Mouse (Mus musculus) embryo, embryonic 10.5 days (tissue): ENCODE results near the gene Slc39a10.

Experiments used
- DNase-seq: peaks from one replicate; pipeline ENCODE4 v3.0.0-alpha.2; 2015; ENCODE audit warnings: low spot score

Gene Slc39a10

DNA sequence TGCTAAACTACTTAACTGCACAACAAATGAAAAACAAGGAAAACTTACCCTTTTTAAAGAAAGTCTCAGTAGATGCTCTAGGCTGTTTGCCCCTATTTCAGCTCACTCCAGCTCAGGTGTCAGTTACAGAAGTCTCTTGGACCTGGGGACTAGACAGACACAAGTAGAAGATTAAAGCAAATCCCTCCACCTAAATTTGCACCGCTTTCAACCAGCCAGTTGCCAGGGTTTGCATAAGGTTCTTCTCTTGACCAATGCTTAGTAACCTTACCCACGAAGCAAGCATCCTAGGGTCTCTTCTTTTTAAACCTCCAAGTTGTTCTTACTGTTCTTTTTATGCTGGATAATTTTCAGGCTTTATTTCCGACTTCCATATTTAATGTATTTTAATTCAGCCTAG, at the start of gene Slc39a10:
TSS of gene Slc39a10 (minus strand) at position 101 of the 400 bp plus-strand sequence.
- no peak for DNase-seq

DNA sequence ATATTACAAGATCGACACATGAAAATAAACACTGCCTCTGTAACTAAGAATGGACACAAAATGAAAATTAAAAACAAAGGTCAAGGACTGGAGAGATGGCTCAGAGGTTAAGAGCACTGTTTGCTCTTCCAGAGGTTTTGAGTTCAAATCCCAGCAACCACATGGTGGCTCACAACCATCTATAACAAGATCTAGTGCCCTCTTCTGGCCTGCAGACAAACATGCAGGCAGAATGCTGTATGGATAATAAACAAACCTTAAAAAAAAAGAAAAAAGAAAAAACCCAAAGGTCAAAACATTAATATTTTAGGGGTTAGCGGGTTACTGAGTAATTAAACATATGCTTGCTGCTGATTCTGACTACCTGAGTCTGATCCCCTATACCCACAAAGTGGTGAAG, 46.6 kb upstream of the Slc39a10 start:
- DNase-seq, result no peak

DNA sequence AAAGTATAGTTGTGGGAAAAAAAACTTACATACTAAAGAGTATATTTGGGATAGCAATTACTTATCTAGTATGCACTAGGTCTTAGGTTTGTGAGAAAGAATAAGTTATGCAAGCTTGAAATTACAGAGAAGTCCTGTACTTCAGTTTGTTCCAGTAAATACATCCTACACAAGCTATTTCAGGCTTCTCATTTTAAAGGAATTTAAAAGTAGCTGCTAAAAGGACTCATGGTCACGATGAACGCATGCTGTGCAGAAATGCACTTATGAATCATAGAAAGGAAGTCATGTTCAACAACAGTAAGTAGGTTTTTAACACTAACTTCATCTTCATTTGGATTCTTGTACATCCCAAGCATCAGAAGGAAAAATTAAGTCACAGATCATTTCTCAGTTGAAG, 45.0 kb upstream of the Slc39a10 start:
- no peak for DNase-seq

DNA sequence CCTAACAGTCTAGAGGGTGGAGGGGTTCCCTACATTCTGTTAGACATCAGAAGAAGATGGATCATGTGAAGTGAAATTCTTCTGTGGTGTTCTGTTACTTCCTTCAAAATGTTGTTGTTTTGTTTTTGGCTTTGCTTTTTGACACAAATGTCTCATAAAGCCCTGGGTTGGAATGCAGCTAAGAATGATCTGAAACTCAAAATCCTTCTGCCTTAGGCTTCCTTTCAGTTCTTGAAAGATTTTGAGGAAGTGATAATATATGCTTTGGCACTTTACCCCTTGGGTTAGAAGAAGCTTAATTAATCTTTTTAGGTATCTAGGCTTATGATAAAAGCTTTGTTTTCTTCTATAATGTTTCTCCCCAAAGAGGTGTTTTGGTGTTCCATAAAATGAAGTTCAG, 34.5 kb upstream of the Slc39a10 start:
- no peak for DNase-seq

DNA sequence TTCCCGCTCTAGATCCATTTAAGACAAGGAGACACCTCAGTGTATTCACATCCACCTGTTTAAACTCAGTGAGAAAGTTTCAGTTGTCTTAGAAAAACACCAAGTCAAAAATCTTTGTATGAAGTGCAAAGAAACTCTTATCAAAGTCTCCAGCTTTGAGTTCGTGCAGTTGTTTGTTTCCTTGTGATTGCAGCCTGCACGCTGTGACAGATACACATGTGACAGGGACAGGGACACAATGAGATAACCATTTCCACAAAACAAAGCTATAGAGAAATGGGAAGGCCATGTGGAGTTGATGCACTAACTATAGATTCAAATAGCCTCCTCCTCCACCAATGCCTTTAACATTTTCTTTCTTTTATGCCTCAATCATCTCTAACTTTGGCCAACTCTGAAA, 33.6 kb upstream of the Slc39a10 start:
- no peak for DNase-seq

DNA sequence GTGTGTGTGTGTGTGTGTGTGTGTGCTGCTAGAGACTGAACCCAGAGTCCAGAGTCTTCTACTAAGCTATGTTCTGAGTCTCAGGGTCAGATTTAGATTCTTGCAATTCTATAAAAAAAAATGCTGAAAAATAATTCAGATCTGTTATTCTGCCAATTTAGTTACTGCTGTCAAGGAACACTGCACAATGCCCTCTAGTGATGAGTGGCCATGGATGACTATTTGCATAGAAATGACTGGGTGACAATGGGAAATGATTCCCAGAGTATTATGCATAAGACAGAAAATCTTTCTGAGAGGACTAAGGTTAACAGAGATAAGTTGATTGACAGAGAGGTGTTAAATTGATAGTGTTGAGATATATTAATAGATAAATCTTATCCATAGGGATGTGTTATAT, 32.3 kb upstream of the Slc39a10 start:
- no peak for DNase-seq

DNA sequence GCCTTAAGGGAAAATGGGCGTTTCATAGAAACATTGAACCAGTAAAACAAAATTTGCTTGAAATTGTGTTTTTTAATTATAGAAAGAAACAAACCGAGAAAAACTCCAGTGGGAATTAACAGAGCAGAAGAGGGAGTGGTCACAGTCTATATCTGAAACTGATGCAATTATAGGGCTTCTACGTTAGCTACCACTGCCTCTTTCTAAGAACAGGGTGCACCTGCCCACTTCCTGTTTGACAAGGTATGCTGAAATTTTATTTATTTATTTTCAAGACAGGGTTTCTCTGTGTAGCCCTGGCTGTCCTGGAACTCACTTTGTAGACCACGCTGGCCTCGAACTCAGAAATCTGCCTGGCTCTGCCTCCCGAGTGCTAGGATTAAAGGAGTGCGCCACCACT, 30.3 kb upstream of the Slc39a10 start:
- DNase-seq, result no peak

DNA sequence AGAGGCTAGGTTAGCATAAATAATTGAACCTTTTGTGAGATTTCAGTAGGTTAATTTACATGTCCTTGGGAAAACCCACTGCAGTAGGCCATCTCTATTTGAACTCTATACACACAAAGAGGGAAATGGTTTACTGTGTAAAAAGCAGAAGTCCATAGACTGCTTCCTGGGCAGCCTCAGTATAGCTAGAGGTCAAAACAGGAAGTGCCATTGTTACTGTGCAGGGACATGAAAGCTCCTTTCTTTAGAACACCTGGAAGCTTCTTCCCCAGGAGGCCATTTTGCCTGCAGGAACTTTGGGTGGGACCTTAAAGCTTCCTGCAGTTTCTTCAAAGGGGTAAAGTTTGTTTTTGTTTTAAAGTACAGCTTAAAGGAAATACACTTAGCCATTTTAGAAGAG, 29.0 kb upstream of the Slc39a10 start:
- DNase-seq, result no peak

DNA sequence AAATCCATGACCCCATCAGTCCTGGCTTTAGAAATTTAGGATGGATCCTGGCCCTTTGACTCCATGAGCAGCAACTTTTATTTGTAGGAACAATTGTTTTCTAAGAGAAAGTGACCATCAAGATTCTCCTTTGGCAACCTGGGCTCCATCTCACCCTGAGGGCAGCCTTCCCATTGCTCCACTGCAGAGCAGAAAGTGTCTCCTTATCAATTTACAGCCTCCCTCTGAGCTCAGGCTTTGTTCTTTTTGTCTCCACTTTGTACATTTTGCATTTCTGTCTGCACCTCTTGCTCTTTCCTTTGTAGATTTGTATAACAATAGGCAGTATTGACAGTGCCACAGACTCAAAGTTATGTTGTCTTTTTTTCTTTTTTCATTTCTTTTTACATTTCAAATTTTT, 23.6 kb upstream of the Slc39a10 start:
- no peak for DNase-seq

DNA sequence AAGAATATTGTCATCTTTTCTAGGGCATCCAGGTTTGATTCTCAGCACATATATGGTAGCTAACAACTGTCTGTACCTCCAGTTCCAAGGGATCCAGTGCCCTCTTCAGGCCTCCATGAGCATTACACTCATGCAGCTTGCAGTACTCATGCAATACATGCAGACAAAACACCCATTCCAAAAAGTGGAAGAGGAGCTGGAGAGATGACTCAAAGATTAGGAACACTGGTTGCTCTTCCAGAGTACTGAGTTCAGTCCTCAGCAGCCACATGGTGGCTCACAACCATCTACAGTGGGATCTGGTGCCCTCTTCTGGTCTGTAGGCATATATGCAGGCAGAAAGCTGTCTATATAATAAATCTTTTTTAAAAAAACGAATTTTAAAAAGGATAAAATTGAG, 21.7 kb upstream of the Slc39a10 start:
- peak; percentile 15 for DNase-seq

DNA sequence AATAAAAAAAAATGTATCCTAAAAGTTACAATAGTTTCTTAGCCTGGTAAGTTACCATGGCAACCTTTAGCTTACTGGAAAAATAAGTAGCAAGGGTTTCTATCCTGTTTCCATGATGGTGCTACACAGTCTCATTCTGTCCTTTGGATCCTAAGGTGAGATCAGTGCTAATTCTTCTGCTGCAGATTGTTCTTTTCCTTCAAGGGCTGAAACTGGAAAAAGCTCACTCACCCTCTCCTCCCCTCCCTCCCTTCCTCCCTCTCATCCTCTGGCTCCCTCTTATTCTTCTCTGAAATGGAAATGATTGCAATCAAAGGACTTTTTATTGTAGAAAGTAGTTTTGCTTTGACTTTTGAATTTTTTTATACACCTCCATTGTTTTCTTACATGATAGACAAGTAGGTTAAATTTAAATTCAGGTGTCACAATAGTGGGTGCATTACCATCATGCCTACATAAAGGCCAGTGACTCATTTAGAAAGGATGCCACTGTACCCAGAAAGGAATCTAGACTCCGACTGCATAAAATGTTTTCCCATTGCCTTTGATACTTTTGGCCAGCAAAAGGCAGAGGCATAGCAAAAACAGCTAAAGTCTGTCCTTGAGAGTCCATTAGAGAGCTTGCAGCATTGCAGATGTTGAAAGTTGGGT, 20.0 kb upstream of the Slc39a10 start:
- DNase-seq, result no peak

DNA sequence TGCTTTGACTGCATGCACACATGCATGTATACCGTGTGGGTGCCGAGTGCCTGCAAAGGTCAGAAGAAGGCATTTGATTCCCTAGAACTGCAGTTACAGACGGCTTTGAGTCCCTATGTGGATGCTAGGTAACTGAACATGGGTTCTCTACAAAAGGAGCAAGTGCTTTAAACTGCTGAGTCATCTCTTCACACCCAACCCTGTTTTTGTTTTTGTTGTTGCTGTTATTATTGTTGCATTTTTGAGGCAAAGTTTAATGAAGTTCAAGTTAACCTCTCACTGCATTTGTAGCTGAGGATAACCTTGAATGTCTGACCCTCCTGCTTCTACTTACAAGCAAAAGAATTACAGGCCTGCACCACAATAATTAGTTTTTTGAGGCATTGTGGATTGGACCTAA, 17.5 kb upstream of the Slc39a10 start:
- DNase-seq, result no peak

DNA sequence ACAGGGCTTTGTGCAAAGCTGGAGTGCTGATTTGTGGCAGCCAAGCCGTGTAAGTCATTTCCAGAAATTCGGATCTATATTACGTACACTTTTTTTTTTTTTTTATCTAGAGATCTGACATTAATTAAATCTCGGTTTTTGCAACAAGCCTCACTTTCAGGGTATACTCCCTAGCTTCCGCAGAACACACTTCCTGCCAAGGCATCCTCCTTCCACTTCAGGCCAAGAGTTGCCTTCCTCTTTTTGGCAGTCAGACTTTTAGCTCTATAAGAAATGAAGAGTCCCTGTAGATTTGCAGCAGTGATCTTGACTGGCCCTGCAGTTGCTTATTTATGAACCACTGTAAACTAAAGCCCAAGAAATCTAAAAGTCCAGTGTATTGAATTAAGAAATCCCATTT, 13.1 kb upstream of the Slc39a10 start:
- no peak for DNase-seq

DNA sequence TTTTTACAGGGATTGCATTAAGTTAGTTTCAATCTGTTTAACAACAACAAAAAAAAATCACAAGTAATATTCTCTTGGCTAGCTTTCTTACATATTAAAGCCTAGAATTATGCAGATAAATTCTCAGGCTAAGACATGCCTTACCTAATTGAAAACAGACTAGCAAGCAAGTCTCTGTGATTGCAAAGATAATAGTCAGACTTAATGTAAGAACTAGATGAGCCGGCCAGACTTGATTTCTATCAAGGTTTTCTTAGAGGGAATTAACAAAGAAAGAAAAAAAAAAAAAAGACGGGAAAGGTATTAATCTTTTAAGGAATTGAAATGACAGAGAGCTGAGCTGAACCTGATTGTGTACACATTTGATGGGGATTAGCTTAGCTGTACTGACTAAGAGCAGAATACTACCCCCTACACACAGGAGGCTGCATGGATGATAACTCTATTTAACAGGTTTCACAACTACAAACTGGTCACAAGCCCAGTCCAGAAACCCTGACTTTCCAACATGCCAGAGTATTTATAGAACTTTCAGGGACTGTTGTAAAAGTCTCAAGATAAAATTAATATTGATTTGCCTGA, 9.5 kb upstream of the Slc39a10 start:
- no peak for DNase-seq

DNA sequence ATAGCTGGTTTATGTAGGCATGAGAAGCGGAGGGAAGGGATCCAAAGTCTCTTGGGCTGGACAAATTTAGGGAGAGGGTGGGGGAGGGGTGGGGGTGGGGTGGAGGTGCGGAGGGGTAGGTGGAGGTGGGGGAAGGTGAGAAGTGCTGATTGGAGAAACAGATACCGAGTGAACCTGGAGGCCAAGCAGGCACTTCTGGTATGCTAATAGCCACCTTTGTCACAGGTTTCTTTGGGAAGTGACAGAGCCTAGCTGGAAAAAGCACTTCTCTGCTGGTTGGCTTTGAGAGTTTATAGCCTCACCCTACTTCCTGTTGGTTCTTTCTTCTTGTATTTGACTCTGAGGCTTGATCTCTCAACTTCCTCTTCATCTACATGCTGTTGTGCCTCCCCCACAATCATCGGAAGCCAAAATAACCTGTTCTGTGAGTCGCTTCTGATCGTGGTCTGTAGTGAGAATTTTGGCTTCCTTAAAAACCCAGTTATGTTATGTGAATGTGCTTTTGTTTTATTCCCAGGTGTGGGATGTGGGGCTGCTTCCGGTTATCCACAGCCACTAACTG, 1.7 kb upstream of the Slc39a10 start:
- no peak for DNase-seq

DNA sequence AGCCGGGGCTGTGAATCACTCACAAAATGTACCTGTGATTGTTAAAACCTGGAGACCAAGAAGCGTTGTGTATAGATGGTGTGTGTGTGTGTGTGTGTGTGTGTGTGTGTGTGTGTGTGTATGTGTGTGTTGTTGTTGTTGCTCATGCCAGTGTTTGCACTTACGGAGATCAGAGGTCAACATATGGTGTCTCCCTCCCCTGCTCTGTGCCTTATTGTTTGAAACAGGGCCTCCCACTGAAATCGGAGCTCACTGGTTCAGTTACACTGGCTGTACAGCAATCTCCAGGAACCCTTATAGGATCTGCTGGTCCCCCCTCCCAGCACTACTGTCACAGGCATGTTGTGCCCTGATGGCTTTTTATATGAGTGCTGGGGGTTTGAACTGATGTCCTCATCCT, 3.9 kb downstream of the Slc39a10 start:
- DNase-seq, result peak; percentile 61

DNA sequence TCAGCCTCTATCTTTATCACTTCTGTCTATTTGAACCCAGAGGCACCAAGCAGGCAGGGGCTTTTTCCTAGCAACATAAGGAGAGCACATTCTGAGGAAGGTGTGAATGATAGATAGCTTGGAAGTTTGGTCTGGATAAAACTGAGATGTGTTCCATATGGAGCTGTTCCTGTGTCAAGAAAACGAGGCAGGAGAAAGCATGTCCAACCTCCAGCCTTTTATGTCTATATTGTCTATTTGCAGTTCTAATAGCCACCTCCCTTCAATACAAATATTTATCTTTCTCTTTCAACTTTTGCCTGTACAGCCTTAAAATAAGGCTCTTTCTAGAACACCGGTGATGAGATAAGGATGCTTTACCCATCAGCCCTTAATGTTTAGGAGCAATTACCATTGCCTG, 4.3 kb downstream of the Slc39a10 start:
- peak; percentile 19 for DNase-seq

DNA sequence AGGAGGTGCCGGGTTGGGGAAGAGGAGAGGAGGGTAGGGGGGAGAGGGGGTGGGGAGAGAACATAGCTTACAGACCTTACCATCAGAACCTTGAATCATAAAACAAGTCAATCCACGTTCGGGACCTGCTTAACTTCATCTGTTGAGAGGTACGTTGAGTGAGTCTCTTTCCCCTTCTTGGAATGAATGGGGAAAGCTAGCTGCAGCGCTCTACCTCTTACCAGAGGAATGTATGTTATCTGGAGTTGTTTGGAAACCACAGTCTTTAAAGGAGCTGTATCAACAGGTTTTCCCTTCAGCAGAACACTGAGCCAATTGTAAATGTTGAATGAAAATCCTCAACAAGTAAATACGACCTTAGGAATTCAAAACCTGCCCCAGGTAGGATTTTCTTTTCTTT, 4.7 kb downstream of the Slc39a10 start:
- DNase-seq, result peak; percentile 40

DNA sequence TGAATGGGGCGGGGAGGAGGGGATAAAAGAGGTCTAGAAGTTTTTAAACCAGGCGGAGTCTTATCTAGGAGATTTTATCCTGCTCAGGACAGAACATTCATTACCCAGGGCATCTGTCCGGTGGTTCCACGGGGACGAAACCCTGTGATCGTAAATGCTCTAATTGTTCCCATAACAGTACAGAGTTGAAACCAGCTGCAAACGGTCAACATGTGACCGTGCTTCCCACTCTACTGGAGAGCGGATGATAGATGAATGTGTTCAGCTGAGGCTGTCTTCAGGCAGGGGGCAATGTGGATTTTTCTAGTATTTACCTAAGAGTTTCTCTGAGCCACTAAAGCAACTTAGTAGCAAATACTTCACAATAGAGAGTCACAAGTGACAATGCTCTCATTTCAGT, 6.6 kb downstream of the Slc39a10 start:
- DNase-seq, result peak; percentile 66

DNA sequence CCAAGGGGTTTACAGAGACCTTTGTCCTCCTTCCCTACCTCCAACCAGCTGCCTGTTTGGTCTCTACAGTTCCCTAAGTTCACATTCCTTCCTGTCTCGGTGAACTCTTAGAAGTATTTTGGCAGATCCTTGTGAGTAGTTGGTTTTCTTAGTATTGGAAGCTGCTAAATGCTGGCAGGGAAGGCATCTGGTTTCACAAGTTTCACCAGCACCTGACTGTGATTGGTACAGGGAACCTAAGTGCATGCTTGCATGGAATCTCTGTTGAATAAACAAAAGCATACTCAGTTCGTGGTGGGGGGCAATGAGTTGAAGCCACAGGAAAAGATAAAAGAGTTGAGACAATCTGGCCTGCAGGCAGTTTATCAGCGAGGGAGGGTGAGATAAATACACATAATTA, 7.4 kb downstream of the Slc39a10 start:
- peak; percentile 47 for DNase-seq

DNA sequence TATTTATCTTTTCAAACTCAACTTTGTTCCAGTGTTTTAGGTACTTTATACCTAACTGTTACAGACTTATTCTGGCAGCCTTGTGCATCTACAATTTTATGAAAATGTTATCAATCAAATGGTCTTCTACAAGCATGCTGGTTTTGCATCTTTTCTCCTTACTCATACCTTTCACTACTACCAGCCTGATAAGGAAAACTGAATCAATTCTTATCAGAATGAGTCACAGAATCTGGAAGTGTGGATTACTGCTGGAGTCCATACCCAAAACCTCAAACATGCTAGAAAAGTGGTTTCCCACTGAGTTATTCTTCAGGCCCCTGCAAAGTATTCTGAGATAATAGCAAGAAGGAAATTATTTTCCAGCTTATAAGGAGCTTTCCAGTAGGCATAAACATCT, 12.7 kb downstream of the Slc39a10 start:
- no peak for DNase-seq

DNA sequence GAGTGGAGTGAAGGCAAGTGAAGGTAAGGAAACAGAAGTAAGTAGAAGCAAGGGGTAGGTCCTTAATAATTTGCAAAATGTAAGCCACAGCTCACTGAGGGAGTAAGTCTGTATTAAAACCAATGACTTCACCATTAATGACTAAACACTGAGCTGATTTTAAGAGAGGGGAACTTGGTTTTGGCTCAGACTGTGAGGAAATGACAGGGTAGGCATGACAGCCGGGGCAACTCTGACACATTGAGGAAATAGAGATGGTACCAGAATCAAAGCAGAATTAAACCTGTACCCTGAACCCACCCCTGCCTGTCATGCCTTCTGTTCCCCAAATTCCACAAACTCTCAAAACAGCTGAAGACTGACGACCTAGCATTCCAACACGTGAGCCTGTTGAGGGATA, 18.9 kb downstream of the Slc39a10 start:
- no peak for DNase-seq

DNA sequence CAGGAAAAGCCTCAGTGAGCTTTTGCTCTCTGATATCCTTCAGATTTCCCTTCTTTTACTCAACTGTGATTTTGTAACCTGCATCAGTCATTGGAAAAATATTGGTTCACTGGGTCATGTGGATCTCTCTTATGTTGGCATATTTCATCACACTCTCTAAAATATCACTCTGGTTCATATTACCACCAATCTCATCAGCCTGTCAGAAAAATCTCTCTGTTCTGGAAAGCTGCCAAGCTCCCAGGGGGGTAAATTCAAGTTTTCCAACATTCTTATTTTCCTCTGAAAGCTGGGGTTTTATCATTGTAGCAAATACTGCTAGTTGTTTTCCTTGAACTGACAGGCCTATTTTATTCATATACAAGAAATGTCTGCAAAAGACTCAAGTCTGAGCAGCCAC, 22.9 kb downstream of the Slc39a10 start:
- DNase-seq, result no peak
